Mouse (Mus musculus) liver, embryonic 15.5 days (tissue): Measurements from ENCODE around the gene Nus1. TPM values are rescaled to one million over a fixed set of nuclear protein-coding genes. Genes with fewer than 3 reads are reported as not detected.

ENCODE experiments used
- ATAC-seq: fragments of 200-750 bp; cut with Nextera tagmentation; 2 replicates; pipeline ENCODE4 v1.8.0; 2017; ENCODE audit warnings: moderate number of reproducible peaks, mild to moderate bottlenecking, moderate library complexity; ENCODE audit not compliant: insufficient read depth
- H3K27ac ChIP-seq: fragments of 300-500 bp; sonication (generic); replicated peaks from 2 replicates; pipeline ENCODE4 v1.5.1; 2015; ENCODE audit warnings: mild to moderate bottlenecking, inconsistent platforms
- H3K27me3 ChIP-seq: fragments of 300-500 bp; sonication (generic); 2 replicates; pipeline ENCODE4 v1.6.1; 2015; ENCODE audit warnings: mild to moderate bottlenecking, inconsistent platforms
- H3K36me3 ChIP-seq: fragments of 300-500 bp; sonication (generic); replicated peaks from 2 replicates; pipeline ENCODE4 v1.6.1; 2015; ENCODE audit warnings: moderate library complexity, mild to moderate bottlenecking, inconsistent platforms
- H3K4me1 ChIP-seq: fragments of 300-500 bp; sonication (generic); replicated peaks from 2 replicates; pipeline ENCODE4 v1.6.1; 2015; ENCODE audit warnings: inconsistent platforms
- H3K4me2 ChIP-seq: fragments of 300-500 bp; sonication (generic); 2 replicates; pipeline ENCODE4 v1.6.1; 2015; ENCODE audit warnings: moderate library complexity, mild to moderate bottlenecking, inconsistent platforms
- H3K4me3 ChIP-seq: fragments of 300-500 bp; sonication (generic); replicated peaks from 2 replicates; pipeline ENCODE4 v1.5.1; 2015; ENCODE audit warnings: mild to moderate bottlenecking, inconsistent platforms
- H3K9ac ChIP-seq: fragments of 300-500 bp; sonication (generic); 2 replicates; pipeline ENCODE4 v1.6.1; 2015; ENCODE audit warnings: moderate library complexity, mild to moderate bottlenecking, inconsistent platforms
- H3K9me3 ChIP-seq: fragments of 300-500 bp; sonication (generic); replicated peaks from 2 replicates; pipeline ENCODE4 v1.6.1; 2016; ENCODE audit warnings: inconsistent platforms
- WGBS: fragments of 180-500 bp; shearing (Covaris S2); methylation state at CpG from one replicate; pipeline ENCODE4 v1.1.7; 2015; ENCODE audit warnings: mixed read lengths; ENCODE audit not compliant: insufficient replicate concordance; 5-methylcytosine and 5-hydroxymethylcytosine counted together
- polyA plus RNA-seq: library from polyadenylated mRNA; unstranded; fragments of >200 nt; fragmentation: Nextera tagmentation; extraction: Ambion mirVana; gene quantifications from 2 replicates; pipeline ENCODE4 v1.2.1, GENCODE M21; 2015

Gene Nus1
- 4.8 and 5.7 TPM in 2 replicates for polyA plus RNA-seq

GRCm38 (mm10) chr10:52417299-52417997 lies at the start of gene Nus1:
TSS of gene Nus1 (plus strand) at chr10:52417547.
- peak within 1 kb of the TSS; percentile 80 for H3K27ac ChIP-seq
- peak; percentile 97 for ATAC-seq
- H3K4me2 ChIP-seq, result peak within 1 kb of the TSS; percentile 91
- H3K4me1 ChIP-seq, result peaks cover 33% of the 10 kb centered on the region
- H3K9me3 ChIP-seq, result no peaks in the 10 kb centered on the region
- under 1% methylated on average over 77 of the region's 79 CpGs for WGBS
- H3K4me3 ChIP-seq, result peak within 1 kb of the TSS; percentile 97
- no peaks in the 10 kb centered on the region for H3K36me3 ChIP-seq
- no peaks in the 10 kb centered on the region for H3K27me3 ChIP-seq
- peak within 1 kb of the TSS; percentile 84 for H3K9ac ChIP-seq

- Histone ChIP-seq H3K4me3 (no peak overlapping the region), H3K36me3 (no peaks in the 10 kb centered on the region), H3K4me2 (no peak overlapping the region), H3K27me3 (no peaks in the 10 kb centered on the region), H3K27ac (no peak overlapping the region), H3K4me1 (no peaks in the 10 kb centered on the region), H3K9ac (no peak overlapping the region), H3K9me3 (no peaks in the 10 kb centered on the region)
- WGBS, result 72% methylated on average over 4 of the region's 4 CpGs
- no peak for ATAC-seq
These were observed 49.0 kb upstream of the Nus1 start for GRCm38 (mm10) chr10:52368376-52368775.

- H3K4me3 ChIP-seq, result no peak overlapping the region
- H3K9me3 ChIP-seq, result no peaks in the 10 kb centered on the region
- H3K4me1 ChIP-seq, result peaks cover 11% of the 10 kb centered on the region
- H3K27me3 ChIP-seq, result no peaks in the 10 kb centered on the region
- H3K4me2 ChIP-seq, result no peak overlapping the region
- no peak for ATAC-seq
- no peaks in the 10 kb centered on the region for H3K36me3 ChIP-seq
- H3K9ac ChIP-seq, result no peak overlapping the region
- no peak overlapping the region for H3K27ac ChIP-seq
- 65% methylated on average over 4 of the region's 4 CpGs for WGBS
These were observed 43.5 kb upstream of the Nus1 start for GRCm38 (mm10) chr10:52373834-52374233.

- no peak overlapping the region for H3K9ac ChIP-seq
- H3K36me3 ChIP-seq, result no peaks in the 10 kb centered on the region
- H3K27me3 ChIP-seq, result no peaks in the 10 kb centered on the region
- no peak overlapping the region for H3K4me2 ChIP-seq
- ATAC-seq, result no peak
- no peaks in the 10 kb centered on the region for H3K9me3 ChIP-seq
- H3K27ac ChIP-seq, result no peak overlapping the region
- peaks cover 16% of the 10 kb centered on the region for H3K4me1 ChIP-seq
- H3K4me3 ChIP-seq, result no peak overlapping the region
These were observed 42.7 kb upstream of the Nus1 start for GRCm38 (mm10) chr10:52374651-52375050.

- H3K27ac ChIP-seq, result no peak overlapping the region
- no peak for ATAC-seq
- H3K9ac ChIP-seq, result no peak overlapping the region
- no peaks in the 10 kb centered on the region for H3K27me3 ChIP-seq
- H3K4me2 ChIP-seq, result no peak overlapping the region
- no peaks in the 10 kb centered on the region for H3K9me3 ChIP-seq
- H3K36me3 ChIP-seq, result no peaks in the 10 kb centered on the region
- H3K4me3 ChIP-seq, result no peak overlapping the region
- peaks cover 24% of the 10 kb centered on the region for H3K4me1 ChIP-seq
- WGBS, result 42% methylated on average over 2 of the region's 2 CpGs
These were observed 40.9 kb upstream of the Nus1 start for GRCm38 (mm10) chr10:52376422-52376821.

- Histone ChIP-seq H3K4me1 (peaks cover 29% of the 10 kb centered on the region), H3K9me3 (no peaks in the 10 kb centered on the region), H3K4me3 (no peak overlapping the region), H3K9ac (no peak overlapping the region), H3K27me3 (no peaks in the 10 kb centered on the region), H3K36me3 (no peaks in the 10 kb centered on the region), H3K27ac (no peak overlapping the region), H3K4me2 (no peak overlapping the region)
- 76% methylated on average over 2 of the region's 2 CpGs for WGBS
- no peak for ATAC-seq
These were observed 39.5 kb upstream of the Nus1 start for GRCm38 (mm10) chr10:52377813-52378212.

- Histone ChIP-seq H3K9ac (peak overlapping the region; percentile 89), H3K4me2 (peak overlapping the region; percentile 93), H3K9me3 (no peaks in the 10 kb centered on the region), H3K4me1 (peaks cover 31% of the 10 kb centered on the region), H3K4me3 (peak overlapping the region; percentile 88), H3K27me3 (no peaks in the 10 kb centered on the region), H3K27ac (peak overlapping the region; percentile 70), H3K36me3 (no peaks in the 10 kb centered on the region)
- peak; percentile 11; the same call in 1 of the 2 replicates for ATAC-seq
- WGBS, result under 1% methylated on average over 19 of the region's 19 CpGs
These were observed 36.0 kb upstream of the Nus1 start for GRCm38 (mm10) chr10:52381321-52381801.

- peaks cover 31% of the 10 kb centered on the region for H3K4me1 ChIP-seq
- H3K9me3 ChIP-seq, result no peaks in the 10 kb centered on the region
- WGBS, result under 1% methylated on average over 61 of the region's 71 CpGs
- peak; percentile 96 for ATAC-seq
- peak within 1 kb of the TSS; percentile 88 for H3K4me3 ChIP-seq
- H3K27me3 ChIP-seq, result no peaks in the 10 kb centered on the region
- H3K9ac ChIP-seq, result peak within 1 kb of the TSS; percentile 89
- H3K27ac ChIP-seq, result peak within 1 kb of the TSS; percentile 93
- peak within 1 kb of the TSS; percentile 93 for H3K4me2 ChIP-seq
- H3K36me3 ChIP-seq, result no peaks in the 10 kb centered on the region
These were observed 35.3 kb upstream of the Nus1 start, which contains the start of gene Gopc for GRCm38 (mm10) chr10:52381845-52382591. TSS of gene Gopc (minus strand) at chr10:52382124.

- no peaks in the 10 kb centered on the region for H3K36me3 ChIP-seq
- peak overlapping the region; percentile 88 for H3K4me3 ChIP-seq
- peaks cover 28% of the 10 kb centered on the region for H3K4me1 ChIP-seq
- H3K27ac ChIP-seq, result 0 out of 2 replicates have a peak overlapping the region, but pooled peaks have one; percentile 93
- H3K9me3 ChIP-seq, result no peaks in the 10 kb centered on the region
- H3K9ac ChIP-seq, result peak overlapping the region; percentile 89
- peak overlapping the region; percentile 93 for H3K4me2 ChIP-seq
- ATAC-seq, result no peak
- no peaks in the 10 kb centered on the region for H3K27me3 ChIP-seq
- 71% methylated on average over 6 of the region's 6 CpGs for WGBS
These were observed 34.3 kb upstream of the Nus1 start for GRCm38 (mm10) chr10:52383022-52383421.

- Histone ChIP-seq H3K9me3 (no peaks in the 10 kb centered on the region), H3K9ac (no peak overlapping the region), H3K27ac (no peak overlapping the region), H3K27me3 (no peaks in the 10 kb centered on the region), H3K4me3 (no peak overlapping the region), H3K36me3 (no peaks in the 10 kb centered on the region), H3K4me2 (no peak overlapping the region), H3K4me1 (peaks cover 24% of the 10 kb centered on the region)
- ATAC-seq, result no peak
- WGBS, result 56% methylated on average over 1 of the region's 1 CpGs
These were observed 33.8 kb upstream of the Nus1 start for GRCm38 (mm10) chr10:52383522-52383921.

- 53% methylated on average over 8 of the region's 8 CpGs for WGBS
- no peak for ATAC-seq
- H3K9ac ChIP-seq, result no peak overlapping the region
These were observed 32.3 kb upstream of the Nus1 start for GRCm38 (mm10) chr10:52384823-52385610.

More at GRCm38 (mm10) chr10:52384823-52385610, 32.3 kb upstream of the Nus1 start:
- Histone ChIP-seq H3K27me3 (no peaks in the 10 kb centered on the region; the same call in 1 of the 2 replicates), H3K36me3 (no peaks in the 10 kb centered on the region), H3K4me2 (no peak overlapping the region), H3K4me1 (peaks cover 18% of the 10 kb centered on the region), H3K9me3 (no peaks in the 10 kb centered on the region), H3K27ac (no peak overlapping the region), H3K4me3 (no peak overlapping the region)
